Mouse (Mus musculus) spleen, postnatal 14 days (tissue): Measurements from ENCODE around the gene Lipm.

Experiments used
- DNase-seq, 2 experiments: peaks; one replicate each; pipeline ENCODE4 v3.0.0; 2021 to 2022; ENCODE audit warnings: low spot score in 2 of 2

The Lipm gene

GRCm38 (mm10) chr19:34100633-34101032, at the start of gene Lipm:
TSS of gene Lipm (plus strand) at chr19:34100933.
- no peak for DNase-seq

- DNase-seq = no peak
Observed at GRCm38 (mm10) chr19:34051502-34051901, 49.2 kb upstream of the Lipm start.

- no peak for DNase-seq
Observed at GRCm38 (mm10) chr19:34063547-34063946, 37.2 kb upstream of the Lipm start.

GRCm38 (mm10) chr19:34064059-34064458, 36.7 kb upstream of the Lipm start:
- no peak for DNase-seq

GRCm38 (mm10) chr19:34066779-34067472, 33.8 kb upstream of the Lipm start, which contains the start of gene Lipn:
TSS of gene Lipn (plus strand) at chr19:34067358.
- DNase-seq = no peak

GRCm38 (mm10) chr19:34074239-34074638, 26.5 kb upstream of the Lipm start:
- no peak for DNase-seq

- no peak for DNase-seq
Observed at GRCm38 (mm10) chr19:34078130-34078529, 22.6 kb upstream of the Lipm start.

- DNase-seq = no peak
Observed at GRCm38 (mm10) chr19:34089011-34089680, 11.6 kb upstream of the Lipm start.

GRCm38 (mm10) chr19:34095381-34095780, 5.4 kb upstream of the Lipm start:
- DNase-seq = no peak

GRCm38 (mm10) chr19:34096228-34096627, 4.5 kb upstream of the Lipm start:
- no peak for DNase-seq

- no peak for DNase-seq
Observed at GRCm38 (mm10) chr19:34101888-34102287, 1.2 kb downstream of the Lipm start.

- DNase-seq = no peak
Observed at GRCm38 (mm10) chr19:34104841-34105240, 4.1 kb downstream of the Lipm start.

- no peak for DNase-seq
Observed at GRCm38 (mm10) chr19:34119102-34119501, 18.4 kb downstream of the Lipm start.

- DNase-seq = no peak
Observed at GRCm38 (mm10) chr19:34119653-34120052, 18.9 kb downstream of the Lipm start.

GRCm38 (mm10) chr19:34120107-34120731, 19.5 kb downstream of the Lipm start:
- DNase-seq = no peak

GRCm38 (mm10) chr19:34138720-34139430, 38.1 kb downstream of the Lipm start:
- no peak for DNase-seq

- no peak for DNase-seq
Observed at GRCm38 (mm10) chr19:34139431-34140046, 38.8 kb downstream of the Lipm start.

GRCm38 (mm10) chr19:34148421-34148820, 47.7 kb downstream of the Lipm start:
- DNase-seq = no peak

- DNase-seq = no peak
Observed at GRCm38 (mm10) chr19:34151909-34152308, 51.2 kb downstream of the Lipm start.

GRCm38 (mm10) chr19:34153263-34154144, 52.8 kb downstream of the Lipm start:
- DNase-seq = no peak

GRCm38 (mm10) chr19:34162693-34163092, 62.0 kb downstream of the Lipm start:
- DNase-seq = no peak
